Comparison of ENCODE assay signal across 15 mouse cellular contexts in the genomic region with DNA sequence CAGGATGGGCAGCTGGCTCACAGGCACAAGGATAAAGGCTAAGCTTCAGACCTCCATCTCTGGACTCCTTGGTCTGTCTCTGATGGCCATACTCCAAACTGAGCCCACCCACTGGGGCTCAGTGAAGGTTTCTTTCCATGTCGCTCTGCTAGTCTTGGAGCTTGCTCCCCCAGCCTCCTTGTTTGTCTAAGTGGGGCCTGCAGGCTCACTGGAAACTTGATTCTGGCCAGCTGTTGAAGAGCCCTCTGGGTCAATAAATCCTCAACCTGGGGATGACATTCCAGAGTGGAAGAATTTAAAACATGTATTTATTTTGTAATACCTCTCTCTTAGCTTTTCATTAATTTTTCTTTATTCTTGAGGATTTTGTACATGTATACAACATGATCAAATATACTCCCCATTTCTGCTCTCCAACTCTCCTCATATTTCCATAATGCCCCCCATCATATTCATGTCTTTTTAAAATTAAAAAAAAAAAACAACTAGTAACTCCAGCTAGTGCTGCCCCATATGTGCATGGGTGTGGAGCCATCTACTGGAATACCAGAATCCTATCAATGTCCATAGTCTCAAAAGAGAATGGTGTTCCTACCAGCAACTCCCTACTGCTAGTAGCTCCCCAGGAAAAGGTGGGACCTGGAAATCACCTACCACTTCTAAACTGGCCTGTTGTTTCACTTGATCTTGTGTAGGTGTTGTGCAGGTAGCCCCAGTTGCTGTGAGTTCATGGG. TPM values are rescaled to one million over a fixed set of nuclear protein-coding genes. Genes with fewer than 3 reads are reported as not detected.
DNase-seq lines count a peak whose midpoint lies in the region; ATAC-seq and TF ChIP-seq lines count a peak whose summit lies in the region.
"Had no signal": no experiment of that assay in that cellular context is flagged by ENCODE, and none has a peak within 500 bp of the region (broad histone marks: within the 10 kb centered on the region; RNA-seq: fewer than 3 reads in every experiment).

No protein-coding gene starts in this region.

- H3K27me3 ChIP-seq in midbrain, postnatal 0 days (ENCODE audit: insufficient read depth, low read length): no peaks in the 10 kb centered on the region
- no peaks in the 10 kb centered on the region for H3K27me3 ChIP-seq in midbrain, embryonic 14.5 days (ENCODE audit: control insufficient read depth, insufficient read depth, low read length)
- H3K27me3 ChIP-seq in hindbrain, postnatal 0 days (ENCODE audit: insufficient read depth, low read length): no peaks in the 10 kb centered on the region
- H3K27me3 ChIP-seq: heart, embryonic 13.5 days; liver, embryonic 13.5 days; megakaryocyte, embryonic 14.5 days had no signal

- TF ChIP-seq CTCF in gastrocnemius, adult 2 months (IDR thresholded peaks at IDR 0.05): peak; percentile 19; the same call in 1 of the 2 replicates
- peak; percentile 61 for TF ChIP-seq CTCF in layer of hippocampus, adult 2 months (conservative IDR thresholded peaks at IDR 0.05)
- 0 out of 2 replicates have a peak, but pooled peaks have one; percentile 32 for TF ChIP-seq CTCF in midbrain, postnatal 0 days (IDR thresholded peaks at IDR 0.05)
- TF ChIP-seq CTCF in hindbrain, postnatal 0 days (IDR thresholded peaks at IDR 0.05; ENCODE audit: low read depth): no peak

- no peak overlapping the region for H3K27ac ChIP-seq in gastrocnemius, adult 2 months
- H3K27ac ChIP-seq in layer of hippocampus, adult 2 months: no peak overlapping the region
- no peak overlapping the region for H3K27ac ChIP-seq in midbrain, postnatal 0 days (ENCODE audit: low read depth, low read length)
- H3K27ac ChIP-seq in midbrain, embryonic 14.5 days (replicated peaks; ENCODE audit: low read depth, low read length): no peak overlapping the region
- no peak overlapping the region for H3K27ac ChIP-seq in hindbrain, postnatal 0 days
- H3K27ac ChIP-seq: heart, embryonic 13.5 days; hindbrain, embryonic 10.5 days; liver, embryonic 13.5 days had no signal

- no peak overlapping the region for H3K4me2 ChIP-seq in midbrain, postnatal 0 days (ENCODE audit: low read depth, low read length, poor library complexity, severe bottlenecking)
- H3K4me2 ChIP-seq in midbrain, embryonic 14.5 days (ENCODE audit: low read length): no peak overlapping the region
- no peak overlapping the region for H3K4me2 ChIP-seq in hindbrain, postnatal 0 days (ENCODE audit: low read depth, low read length)
- H3K4me2 ChIP-seq: heart, embryonic 13.5 days; liver, embryonic 13.5 days had no signal

- no peaks in the 10 kb centered on the region for H3K9me3 ChIP-seq in midbrain, postnatal 0 days (ENCODE audit: low read length)
- 0 out of 2 replicates have a peak, but pooled peaks cover 2% of the 10 kb centered on the region for H3K9me3 ChIP-seq in midbrain, embryonic 14.5 days (ENCODE audit: control insufficient read depth, low read length)
- no peaks in the 10 kb centered on the region for H3K9me3 ChIP-seq in hindbrain, postnatal 0 days (ENCODE audit: low read length)
- H3K9me3 ChIP-seq: heart, embryonic 13.5 days; liver, embryonic 13.5 days had no signal

- intact Hi-C loops in gastrocnemius, adult 2 months (cut with DNase I): no loop called here

- no peaks in the 10 kb centered on the region for H3K4me1 ChIP-seq in midbrain, postnatal 0 days (ENCODE audit: insufficient read depth, low read length)
- no peaks in the 10 kb centered on the region for H3K4me1 ChIP-seq in midbrain, embryonic 14.5 days (ENCODE audit: control insufficient read depth, insufficient read depth, low read length)
- no peaks in the 10 kb centered on the region for H3K4me1 ChIP-seq in hindbrain, postnatal 0 days (ENCODE audit: insufficient read depth, low read length)
- H3K4me1 ChIP-seq: heart, embryonic 13.5 days; hindbrain, embryonic 10.5 days; liver, embryonic 13.5 days; megakaryocyte, embryonic 14.5 days had no signal

- H3K9ac ChIP-seq in midbrain, postnatal 0 days (replicated peaks; ENCODE audit: low read length, poor library complexity, severe bottlenecking): no peak overlapping the region
- no peak overlapping the region for H3K9ac ChIP-seq in midbrain, embryonic 14.5 days (replicated peaks; ENCODE audit: low read length)
- no peak overlapping the region for H3K9ac ChIP-seq in hindbrain, postnatal 0 days (replicated peaks; ENCODE audit: low read length)
- H3K9ac ChIP-seq: heart, embryonic 13.5 days; liver, embryonic 13.5 days had no signal

- no peak for DNase-seq in gastrocnemius, adult 2 months
- no peak for DNase-seq in gastrocnemius, postnatal 25 days
- DNase-seq in layer of hippocampus, adult 2 months (ENCODE audit: low spot score in 2 of 2): no peak
- no peak for DNase-seq in layer of hippocampus, adult 18-20 months (ENCODE audit: low spot score in 2 of 2)
- no peak for DNase-seq in midbrain, postnatal 0 days (ENCODE audit: low spot score)
- DNase-seq in midbrain, embryonic 14.5 days: no peak
- DNase-seq in hindbrain, postnatal 0 days (ENCODE audit: low spot score): no peak
- DNase-seq: adrenal gland, postnatal 14 days; cerebellum, adult 2 months; liver, embryonic 13.5 days had no signal

- H3K36me3 ChIP-seq in midbrain, postnatal 0 days (ENCODE audit: insufficient read depth, low read length): no peaks in the 10 kb centered on the region
- no peaks in the 10 kb centered on the region for H3K36me3 ChIP-seq in midbrain, embryonic 14.5 days (ENCODE audit: control insufficient read depth, insufficient read depth, low read length)
- no peaks in the 10 kb centered on the region for H3K36me3 ChIP-seq in hindbrain, postnatal 0 days (ENCODE audit: insufficient read depth, low read length)
- H3K36me3 ChIP-seq: heart, embryonic 13.5 days; hindbrain, embryonic 10.5 days; liver, embryonic 13.5 days had no signal

- no peak overlapping the region for H3K4me3 ChIP-seq in gastrocnemius, adult 2 months
- H3K4me3 ChIP-seq in layer of hippocampus, adult 2 months: no peak overlapping the region
- no peak overlapping the region for H3K4me3 ChIP-seq in midbrain, postnatal 0 days (ENCODE audit: low read depth, low read length)
- H3K4me3 ChIP-seq in midbrain, embryonic 14.5 days (replicated peaks; ENCODE audit: low read depth, low read length): no peak overlapping the region
- no peak overlapping the region for H3K4me3 ChIP-seq in hindbrain, postnatal 0 days (ENCODE audit: low read length)
- H3K4me3 ChIP-seq: heart, embryonic 13.5 days; hindbrain, embryonic 10.5 days; liver, embryonic 13.5 days; megakaryocyte, embryonic 14.5 days; myocyte had no signal

- ATAC-seq in midbrain, postnatal 0 days (ENCODE audit: low FRiP score): no peak
- no peak for ATAC-seq in midbrain, embryonic 14.5 days (ENCODE audit: low FRiP score, low TSS enrichment)
- no peak for ATAC-seq in hindbrain, postnatal 0 days
- no peak for ATAC-seq in erythroid progenitor cell, adult 5-6 weeks (replicated peaks; ENCODE audit: low FRiP score, poor library complexity, severe bottlenecking)

- 82% methylated on average over 1 of the region's 1 CpGs for WGBS in midbrain, postnatal 0 days
- WGBS in midbrain, embryonic 14.5 days: 74% methylated on average over 1 of the region's 1 CpGs
- whole genome bisulfite sequencing in hindbrain, postnatal 0 days: 63% methylated on average over 1 of the region's 1 CpGs

RNA-seq across cellular contexts. Expression of a gene that starts 15.4 kb away (rescaled TPM):
- 1 to 10 TPM; 1.2 to 2.8 TPM for total RNA-seq in gastrocnemius, adult 2 months (2021)
- total RNA-seq in gastrocnemius, postnatal 25 days (2021): 1 to 10 TPM; 2.4 to 3.3 TPM
- 10 to 100 TPM; 29.9 to 30.2 TPM for total RNA-seq in layer of hippocampus, adult 2 months (2021)
- total RNA-seq in layer of hippocampus, adult 18-20 months (2021): 10 to 100 TPM; 30.3 to 33.0 TPM
- 27.7 and 36.2 TPM in 2 replicates for total RNA-seq in midbrain, postnatal 0 days (2014; rRNA removed)
- polyA plus RNA-seq in midbrain, postnatal 0 days (2015; fragmentation: Nextera tagmentation; extraction: Ambion mirVana): 27.2 and 28.9 TPM in 2 replicates
- polyA plus RNA-seq in midbrain, embryonic 14.5 days (2014; fragmentation: Nextera tagmentation; extraction: Ambion mirVana): 18.9 and 26.7 TPM in 2 replicates
- 26.1 and 38.4 TPM in 2 replicates for total RNA-seq in hindbrain, postnatal 0 days (2014; rRNA removed)
- polyA plus RNA-seq in hindbrain, postnatal 0 days (2015; fragmentation: Nextera tagmentation; extraction: Ambion mirVana): 26.8 and 29.3 TPM in 2 replicates
- total RNA-seq in erythroid progenitor cell, adult 5-6 weeks (2015; ENCODE audit: low replicate concordance): 0.72 and 2.1 TPM in 2 replicates
- total RNA-seq in erythroid progenitor cell, adult 5-6 weeks (2017; ENCODE audit: low replicate concordance): 0.45 and 0.51 TPM in 2 replicates
- polyA plus RNA-seq: myocyte had no signal
